Mouse (Mus musculus) limb, embryonic 15.5 days (tissue): ENCODE measurements around the gene Prima1. TPM values are rescaled to one million over a fixed set of nuclear protein-coding genes. Genes with fewer than 3 reads are reported as not detected.

Experiments used
- ATAC-seq: fragments of 200-750 bp; cut with Nextera tagmentation; 2 replicates; pipeline ENCODE4 v1.8.0; 2017; ENCODE audit warnings: low read depth, moderate TSS enrichment; ENCODE audit not compliant: insufficient number of reproducible peaks, low FRiP score, low TSS enrichment
- H3K27ac ChIP-seq: fragments of 300-500 bp; sonication (generic); 2 replicates; pipeline ENCODE4 v1.5.1; 2015; ENCODE audit warnings: moderate library complexity, mild to moderate bottlenecking, inconsistent platforms
- H3K27me3 ChIP-seq: fragments of 300-500 bp; sonication (generic); 2 replicates; pipeline ENCODE4 v1.6.1; 2015; ENCODE audit warnings: inconsistent platforms
- H3K36me3 ChIP-seq: fragments of 300-500 bp; sonication (generic); 2 replicates; pipeline ENCODE4 v1.6.1; 2015; ENCODE audit warnings: inconsistent platforms
- H3K4me1 ChIP-seq: fragments of 300-500 bp; sonication (generic); 2 replicates; pipeline ENCODE4 v1.6.1; 2015; ENCODE audit warnings: inconsistent platforms
- H3K4me2 ChIP-seq: fragments of 300-500 bp; sonication (generic); 2 replicates; pipeline ENCODE4 v1.6.1; 2015; ENCODE audit warnings: mild to moderate bottlenecking, inconsistent platforms
- H3K4me3 ChIP-seq: fragments of 300-500 bp; sonication (generic); 2 replicates; pipeline ENCODE4 v1.5.1; 2015; ENCODE audit warnings: mild to moderate bottlenecking, inconsistent platforms
- H3K9ac ChIP-seq: fragments of 300-500 bp; sonication (generic); 2 replicates; pipeline ENCODE4 v1.6.1; 2015; ENCODE audit warnings: inconsistent platforms
- H3K9me3 ChIP-seq: fragments of 300-500 bp; sonication (generic); 2 replicates; pipeline ENCODE4 v1.6.1; 2016; ENCODE audit warnings: inconsistent platforms
- WGBS: fragments of 180-500 bp; shearing (Covaris S2); methylation state at CpG from one replicate; pipeline ENCODE4 v1.1.7; 2015; 5-methylcytosine and 5-hydroxymethylcytosine counted together
- polyA plus RNA-seq: library from polyadenylated mRNA; unstranded; fragments of >200 nt; fragmentation: Nextera tagmentation; extraction: Ambion mirVana; gene quantifications from 2 replicates; pipeline ENCODE4 v1.2.1, GENCODE M21; 2015

Prima1 gene
- polyA plus RNA-seq, 1 experiment from 2014 or later = 0.22 TPM

DNA sequence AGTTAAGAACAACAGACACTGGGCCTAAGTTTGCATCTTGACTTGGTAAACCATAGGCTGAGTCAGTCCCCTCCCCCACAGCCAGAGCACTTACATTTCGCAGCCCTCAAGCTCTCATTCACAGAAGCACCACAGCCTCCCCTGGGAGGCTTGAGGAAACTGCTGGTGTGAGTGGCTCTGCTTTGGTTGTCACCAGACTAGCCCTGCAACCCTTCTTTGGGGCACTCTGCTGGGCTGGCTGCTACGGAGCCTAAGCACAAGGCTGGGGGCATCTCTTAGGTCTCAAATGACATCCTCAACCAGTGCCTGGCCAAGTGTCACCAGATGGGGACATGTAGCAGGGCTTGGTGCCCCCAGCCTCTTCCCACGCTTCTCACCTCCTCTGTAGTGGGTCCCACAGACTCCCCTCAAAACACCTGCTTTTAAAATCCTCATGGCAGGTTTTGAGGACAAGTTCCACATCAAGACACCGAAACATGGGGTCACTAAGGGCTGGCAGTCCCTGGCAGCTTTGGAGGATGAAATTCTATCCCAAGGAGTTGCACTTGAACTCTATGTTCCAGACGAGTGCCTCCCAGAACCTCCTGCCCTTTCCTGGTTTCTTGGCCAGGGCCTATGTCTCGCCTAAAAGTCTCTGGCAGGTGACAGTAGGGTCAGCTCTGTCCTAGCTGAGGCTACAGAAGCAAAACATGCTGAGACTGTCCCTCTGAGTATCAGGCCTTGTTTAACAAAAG lies 25.9 kb downstream of the Prima1 start:
- Histone ChIP-seq H3K9me3 (no peaks in the 10 kb centered on the region), H3K27ac (no peak overlapping the region), H3K4me1 (peaks cover 7% of the 10 kb centered on the region; the same call in 1 of the 2 replicates), H3K36me3 (no peaks in the 10 kb centered on the region), H3K4me2 (no peak overlapping the region), H3K27me3 (no peaks in the 10 kb centered on the region), H3K9ac (no peak overlapping the region), H3K4me3 (no peak overlapping the region)
- WGBS = 57% methylated on average over 6 of the region's 6 CpGs
- no peak for ATAC-seq

DNA sequence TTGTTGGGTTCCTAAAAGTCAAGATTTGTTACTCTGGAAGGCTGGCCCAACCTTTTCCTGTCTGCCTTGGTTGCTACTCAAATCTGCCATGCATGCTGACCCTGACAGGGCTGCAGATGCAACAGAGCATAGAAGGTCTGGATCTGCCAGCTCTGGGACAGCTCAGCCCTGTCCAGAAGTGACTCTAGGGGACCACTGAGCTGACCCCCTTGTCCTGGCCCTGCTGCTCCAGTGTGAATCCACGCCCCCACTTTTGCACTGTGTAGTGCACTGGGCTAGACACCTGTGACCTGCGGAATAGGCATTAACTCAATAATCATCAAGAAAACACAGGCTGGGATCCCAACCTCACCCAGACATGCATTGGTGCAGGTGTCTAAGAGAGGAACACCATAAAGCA lies 27.2 kb downstream of the Prima1 start:
- peaks cover 5% of the 10 kb centered on the region; the same call in 1 of the 2 replicates for H3K4me1 ChIP-seq
- H3K4me2 ChIP-seq = no peak overlapping the region
- 92% methylated on average over 2 of the region's 2 CpGs for WGBS
- no peak overlapping the region for H3K27ac ChIP-seq
- no peak for ATAC-seq
- H3K27me3 ChIP-seq = no peaks in the 10 kb centered on the region
- no peaks in the 10 kb centered on the region for H3K9me3 ChIP-seq
- no peak overlapping the region for H3K9ac ChIP-seq
- H3K4me3 ChIP-seq = no peak overlapping the region
- no peaks in the 10 kb centered on the region for H3K36me3 ChIP-seq

DNA sequence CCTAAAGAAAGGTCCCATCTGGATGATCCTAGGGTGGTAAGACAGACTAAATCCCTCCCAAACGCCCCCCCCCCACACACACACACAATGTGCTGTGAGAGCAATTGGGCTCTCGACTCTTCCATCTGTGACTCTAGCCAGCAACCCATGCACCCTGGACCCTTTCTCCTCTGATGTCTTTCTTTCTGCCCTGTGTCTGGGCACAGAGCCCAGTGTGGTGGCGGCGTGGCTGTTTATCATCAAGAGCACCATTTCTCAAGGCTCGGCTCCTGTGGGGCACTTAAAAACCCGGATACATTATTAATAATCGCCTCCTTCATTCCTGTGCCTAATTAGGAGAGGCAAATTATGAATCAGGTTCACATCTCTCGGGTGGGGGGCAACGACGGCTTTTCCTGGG lies 27.7 kb downstream of the Prima1 start:
- no peaks in the 10 kb centered on the region for H3K27me3 ChIP-seq
- WGBS = 25% methylated on average over 10 of the region's 10 CpGs
- ATAC-seq = no peak
- H3K9me3 ChIP-seq = no peaks in the 10 kb centered on the region
- H3K27ac ChIP-seq = no peak overlapping the region
- H3K4me1 ChIP-seq = peaks cover 5% of the 10 kb centered on the region; the same call in 1 of the 2 replicates
- H3K9ac ChIP-seq = no peak overlapping the region
- no peaks in the 10 kb centered on the region for H3K36me3 ChIP-seq
- no peak overlapping the region for H3K4me2 ChIP-seq
- no peak overlapping the region for H3K4me3 ChIP-seq

DNA sequence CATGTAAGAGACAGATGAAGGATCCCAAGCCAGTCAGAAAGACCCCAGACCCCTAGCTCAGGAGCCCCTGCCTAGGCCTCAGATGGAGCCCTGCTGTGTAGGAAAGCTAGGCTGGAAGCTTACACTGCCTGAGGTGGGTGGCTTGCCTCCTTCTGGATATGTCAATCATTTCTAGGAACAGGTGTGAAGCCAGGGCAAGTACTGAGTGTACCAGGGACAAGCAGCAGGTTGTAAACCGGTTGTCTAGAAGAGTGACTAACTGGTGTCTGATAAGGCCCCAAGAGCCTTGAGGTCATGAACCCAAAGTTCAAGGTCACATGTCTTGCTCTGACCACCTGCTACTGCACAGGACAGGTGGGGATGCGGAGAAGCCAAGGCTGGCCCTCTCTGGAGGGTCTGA lies 28.4 kb downstream of the Prima1 start:
- H3K9ac ChIP-seq = no peak overlapping the region
- H3K36me3 ChIP-seq = no peaks in the 10 kb centered on the region
- no peak overlapping the region for H3K27ac ChIP-seq
- no peaks in the 10 kb centered on the region for H3K9me3 ChIP-seq
- no peak overlapping the region for H3K4me2 ChIP-seq
- no peak overlapping the region for H3K4me3 ChIP-seq
- WGBS = 76% methylated on average over 2 of the region's 2 CpGs
- H3K27me3 ChIP-seq = no peaks in the 10 kb centered on the region
- peaks cover 5% of the 10 kb centered on the region; the same call in 1 of the 2 replicates for H3K4me1 ChIP-seq
- ATAC-seq = no peak

DNA sequence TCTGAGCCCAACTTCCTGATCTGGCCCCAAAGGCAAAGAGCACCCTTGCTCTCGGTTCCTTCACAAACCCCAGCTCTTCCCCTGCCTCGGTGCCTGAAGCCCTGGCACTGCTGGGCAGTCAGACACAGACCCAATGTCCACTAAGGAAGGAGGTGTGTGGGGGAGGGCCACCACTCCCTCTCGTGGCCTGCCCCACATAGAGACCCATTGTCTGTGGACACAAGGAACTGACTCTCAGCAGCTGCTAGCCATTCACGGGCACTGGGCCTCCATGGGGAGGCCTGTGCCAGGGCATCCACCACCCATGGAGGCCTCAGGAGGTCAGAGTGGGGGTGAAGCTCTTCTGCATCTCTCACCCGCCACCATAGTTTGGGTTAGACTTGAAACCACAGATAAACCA lies 30.9 kb downstream of the Prima1 start:
- no peak overlapping the region for H3K4me3 ChIP-seq
- no peaks in the 10 kb centered on the region for H3K9me3 ChIP-seq
- H3K36me3 ChIP-seq = no peaks in the 10 kb centered on the region
- ATAC-seq = no peak; the same call in 1 of the 2 replicates
- 62% methylated on average over 5 of the region's 5 CpGs for WGBS
- H3K4me1 ChIP-seq = peaks cover 5% of the 10 kb centered on the region; the same call in 1 of the 2 replicates
- no peaks in the 10 kb centered on the region for H3K27me3 ChIP-seq
- H3K27ac ChIP-seq = no peak overlapping the region
- H3K9ac ChIP-seq = no peak overlapping the region
- no peak overlapping the region for H3K4me2 ChIP-seq

- Histone ChIP-seq H3K4me1 (peaks cover 5% of the 10 kb centered on the region; the same call in 1 of the 2 replicates), H3K27me3 (no peaks in the 10 kb centered on the region), H3K9me3 (no peaks in the 10 kb centered on the region), H3K27ac (no peak overlapping the region), H3K4me2 (no peak overlapping the region), H3K4me3 (no peak overlapping the region), H3K36me3 (no peaks in the 10 kb centered on the region), H3K9ac (no peak overlapping the region)
- WGBS = 85% methylated on average over 7 of the region's 7 CpGs
- ATAC-seq = no peak
Observed at GRCm38 (mm10) chr12:103209581-103209980, 32.4 kb downstream of the Prima1 start.

DNA sequence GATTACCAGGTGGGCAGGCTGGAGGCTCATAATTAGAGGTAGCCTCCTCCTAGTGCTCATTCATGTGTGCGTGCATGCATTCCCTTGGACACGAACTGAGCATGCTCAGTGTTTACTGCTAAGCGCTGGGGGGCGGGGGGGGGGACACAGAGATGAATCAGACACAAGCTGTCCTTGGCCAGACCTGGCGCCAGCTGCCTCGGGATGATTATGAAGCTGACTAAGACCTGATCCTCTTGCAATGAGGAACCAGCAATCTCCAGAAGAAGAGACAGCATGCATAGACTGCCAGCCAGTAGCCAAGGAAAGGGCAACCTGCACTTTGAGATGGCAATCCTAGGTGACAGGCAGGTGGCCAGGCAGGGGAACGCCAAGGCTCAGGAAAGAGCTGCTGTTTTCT lies 36.4 kb downstream of the Prima1 start:
- Histone ChIP-seq H3K27ac (no peak overlapping the region), H3K9ac (no peak overlapping the region), H3K4me3 (no peak overlapping the region), H3K4me2 (no peak overlapping the region), H3K4me1 (peaks cover 9% of the 10 kb centered on the region), H3K36me3 (no peaks in the 10 kb centered on the region), H3K9me3 (no peaks in the 10 kb centered on the region), H3K27me3 (no peaks in the 10 kb centered on the region)
- ATAC-seq = no peak
- WGBS = 71% methylated on average over 7 of the region's 7 CpGs

- Histone ChIP-seq H3K36me3 (no peaks in the 10 kb centered on the region), H3K4me2 (no peak overlapping the region), H3K27me3 (no peaks in the 10 kb centered on the region), H3K4me1 (peaks cover 9% of the 10 kb centered on the region), H3K4me3 (no peak overlapping the region), H3K9me3 (no peaks in the 10 kb centered on the region), H3K9ac (no peak overlapping the region), H3K27ac (no peak overlapping the region)
- 23% methylated on average over 11 of the region's 11 CpGs for WGBS
- 0 out of 2 replicates have a peak, but pooled peaks have one; percentile 38 for ATAC-seq
Observed at GRCm38 (mm10) chr12:103202592-103203544, 39.1 kb downstream of the Prima1 start.

DNA sequence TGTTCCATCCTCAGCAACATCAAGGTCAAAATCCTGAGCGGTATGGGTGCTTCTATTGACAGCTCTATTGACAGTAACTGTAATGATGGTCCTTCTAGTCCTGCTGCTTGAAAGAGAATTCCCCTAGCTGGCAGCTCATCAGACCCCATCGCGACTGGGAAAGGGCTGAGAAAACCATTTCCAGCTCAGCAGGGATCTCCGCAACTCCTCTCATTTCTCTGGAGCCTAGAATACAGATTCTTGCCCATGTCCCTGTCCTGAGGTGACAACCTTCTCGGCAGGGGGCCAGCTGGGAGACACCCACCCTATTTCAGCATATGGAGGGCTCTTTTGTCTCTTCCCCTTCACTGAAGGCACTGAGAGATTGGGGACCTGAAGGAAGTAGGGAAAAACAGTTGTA lies 49.0 kb downstream of the Prima1 start:
- H3K27ac ChIP-seq = no peak overlapping the region
- H3K4me2 ChIP-seq = no peak overlapping the region
- H3K36me3 ChIP-seq = no peaks in the 10 kb centered on the region
- WGBS = 53% methylated on average over 5 of the region's 5 CpGs
- no peaks in the 10 kb centered on the region for H3K4me1 ChIP-seq
- H3K9me3 ChIP-seq = no peaks in the 10 kb centered on the region
- no peak overlapping the region for H3K9ac ChIP-seq
- H3K27me3 ChIP-seq = no peaks in the 10 kb centered on the region
- ATAC-seq = no peak
- no peak overlapping the region for H3K4me3 ChIP-seq

- Histone ChIP-seq H3K4me1 (no peaks in the 10 kb centered on the region), H3K4me2 (no peak overlapping the region), H3K4me3 (no peak overlapping the region), H3K9me3 (no peaks in the 10 kb centered on the region), H3K27ac (no peak overlapping the region), H3K9ac (no peak overlapping the region), H3K27me3 (no peaks in the 10 kb centered on the region), H3K36me3 (no peaks in the 10 kb centered on the region)
- WGBS = 75% methylated on average over 12 of the region's 12 CpGs
- ATAC-seq = no peak
Observed at GRCm38 (mm10) chr12:103189771-103190170, 52.2 kb downstream of the Prima1 start.

DNA sequence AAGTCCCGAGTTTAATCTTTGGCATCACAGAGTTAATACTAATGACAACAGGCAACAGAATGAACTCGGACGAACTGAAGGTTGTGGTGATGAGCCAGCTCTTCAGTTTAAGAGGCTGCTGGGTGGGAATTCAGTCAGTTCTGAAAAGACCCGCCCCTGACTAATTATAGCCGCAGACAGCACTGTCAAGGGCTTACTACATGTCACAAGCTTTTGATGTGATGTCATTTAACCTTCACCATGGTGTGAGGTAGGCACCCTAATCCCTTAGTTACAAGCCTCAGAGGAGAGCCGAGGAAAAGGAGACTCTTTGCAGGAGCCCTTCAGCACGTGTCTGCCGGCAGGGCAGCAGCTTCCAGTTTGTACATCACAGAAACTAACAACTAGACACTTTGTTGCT lies 53.7 kb downstream of the Prima1 start:
- H3K27ac ChIP-seq = no peak overlapping the region
- no peak overlapping the region for H3K9ac ChIP-seq
- H3K9me3 ChIP-seq = no peaks in the 10 kb centered on the region
- no peak for ATAC-seq
- WGBS = 48% methylated on average over 8 of the region's 8 CpGs
- no peaks in the 10 kb centered on the region for H3K36me3 ChIP-seq
- no peaks in the 10 kb centered on the region for H3K4me1 ChIP-seq
- H3K27me3 ChIP-seq = no peaks in the 10 kb centered on the region
- H3K4me3 ChIP-seq = no peak overlapping the region
- H3K4me2 ChIP-seq = no peak overlapping the region

GRCm38 (mm10) chr12:103187020-103187419 lies 54.9 kb downstream of the Prima1 start:
- WGBS = 78% methylated on average over 7 of the region's 7 CpGs
- Histone ChIP-seq H3K9me3 (no peaks in the 10 kb centered on the region), H3K27ac (no peak overlapping the region), H3K4me1 (no peaks in the 10 kb centered on the region), H3K4me3 (no peak overlapping the region), H3K27me3 (no peaks in the 10 kb centered on the region), H3K36me3 (no peaks in the 10 kb centered on the region), H3K9ac (no peak overlapping the region), H3K4me2 (no peak overlapping the region)
- ATAC-seq = no peak
